ENCODE assay signal across 23 mouse cellular contexts in the genomic region with DNA sequence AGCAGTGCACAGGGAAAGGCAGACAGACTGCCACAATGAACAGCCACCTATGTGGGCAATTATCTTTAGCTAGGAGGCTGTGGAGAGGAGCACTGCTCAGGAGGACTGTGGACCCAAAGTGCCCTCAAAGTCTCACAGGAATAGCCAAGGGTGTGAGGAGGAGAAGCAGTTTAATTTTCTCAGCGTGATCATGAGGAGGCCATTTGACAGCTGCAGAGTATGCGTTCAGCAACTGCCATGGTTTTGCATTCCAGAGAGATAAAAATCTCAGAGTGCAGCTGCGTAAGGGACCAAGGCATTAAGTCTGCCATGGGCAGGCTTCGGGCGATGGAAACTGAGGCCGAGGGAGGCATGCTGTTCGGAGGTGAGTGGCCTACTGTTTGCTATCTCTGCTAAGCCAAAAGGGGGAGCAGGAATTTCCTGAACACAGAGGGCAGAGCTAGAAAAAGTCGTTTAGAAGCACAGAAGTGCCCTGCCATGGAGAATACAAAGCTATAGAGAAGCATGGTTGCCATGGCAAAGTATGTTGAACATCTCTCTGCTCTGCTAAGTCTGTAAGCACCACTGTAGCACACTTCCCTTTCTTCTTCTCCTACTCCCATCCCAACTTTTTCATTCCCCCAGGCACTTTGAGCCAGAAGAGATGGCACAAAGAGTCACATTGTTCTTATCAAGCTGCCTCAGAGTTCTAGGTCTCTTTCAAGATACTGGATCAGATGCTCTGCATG.
DNase-seq lines count a peak whose midpoint lies in the region; ATAC-seq and TF ChIP-seq lines count a peak whose summit lies in the region.
"Had no signal": no experiment of that assay in that cellular context is flagged by ENCODE, and none has a peak within 500 bp of the region (broad histone marks: within the 10 kb centered on the region; RNA-seq: fewer than 3 reads in every experiment).

No protein-coding gene starts in this region.

- DNase-seq in forebrain, embryonic 14.5 days (ENCODE audit: low spot score): peak; percentile 5
- DNase-seq in hindbrain, embryonic 11.5 days (ENCODE audit: low spot score): no peak
- DNase-seq in midbrain, postnatal 0 days (ENCODE audit: low spot score): peak; percentile 56
- no peak for DNase-seq in midbrain, embryonic 11.5 days (ENCODE audit: low spot score, missing footprints)
- peak; percentile 8 for DNase-seq in brain, embryonic 18.5 days (ENCODE audit: low read depth, low spot score)
- DNase-seq: adrenal gland, postnatal 14 days; cerebellum, adult 2 months; cerebellum, postnatal 14 days; gastrocnemius, postnatal 10 days; heart, postnatal 36 days; kidney, postnatal 14 days; layer of hippocampus, adult 9-11 months; liver, embryonic 13.5 days; lung, adult 18-20 months; lung, postnatal 4 days had no signal

- WGBS in forebrain, embryonic 14.5 days: 74% methylated on average over 8 of the region's 8 CpGs
- WGBS in forebrain, embryonic 16.5 days: 68% methylated on average over 8 of the region's 8 CpGs
- 57% methylated on average over 8 of the region's 8 CpGs for WGBS in hindbrain, embryonic 16.5 days
- 67% methylated on average over 8 of the region's 8 CpGs for WGBS in hindbrain, embryonic 11.5 days
- WGBS in midbrain, postnatal 0 days: 43% methylated on average over 8 of the region's 8 CpGs
- WGBS in midbrain, embryonic 11.5 days: 73% methylated on average over 8 of the region's 8 CpGs

- H3K4me3 ChIP-seq in forebrain, embryonic 14.5 days (ENCODE audit: low read depth, low read length): no peak overlapping the region
- H3K4me3 ChIP-seq in forebrain, embryonic 16.5 days (replicated peaks; ENCODE audit: low read length): no peak overlapping the region
- H3K4me3 ChIP-seq in hindbrain, embryonic 16.5 days (ENCODE audit: low read length): no peak overlapping the region
- no peak overlapping the region for H3K4me3 ChIP-seq in hindbrain, embryonic 11.5 days (ENCODE audit: low read depth, low read length)
- no peak overlapping the region for H3K4me3 ChIP-seq in midbrain, postnatal 0 days (ENCODE audit: low read depth, low read length)
- H3K4me3 ChIP-seq in midbrain, embryonic 11.5 days (ENCODE audit: low read depth, low read length): no peak overlapping the region
- H3K4me3 ChIP-seq: heart, embryonic 15.5 days; limb, embryonic 10.5 days; limb, embryonic 15.5 days; liver, embryonic 13.5 days had no signal

- TF ChIP-seq CTCF in midbrain, postnatal 0 days (IDR thresholded peaks at IDR 0.05): peak; percentile 27

- H3K9me3 ChIP-seq in forebrain, embryonic 14.5 days (replicated peaks; ENCODE audit: control insufficient read depth, low read length): no peaks in the 10 kb centered on the region
- no peaks in the 10 kb centered on the region for H3K9me3 ChIP-seq in forebrain, embryonic 16.5 days (ENCODE audit: control insufficient read depth, low read length)
- H3K9me3 ChIP-seq in hindbrain, embryonic 16.5 days (ENCODE audit: control insufficient read depth, low read length): no peaks in the 10 kb centered on the region
- no peaks in the 10 kb centered on the region for H3K9me3 ChIP-seq in hindbrain, embryonic 11.5 days (ENCODE audit: control insufficient read depth, low read length)
- no peaks in the 10 kb centered on the region for H3K9me3 ChIP-seq in midbrain, postnatal 0 days (ENCODE audit: low read length)
- no peaks in the 10 kb centered on the region for H3K9me3 ChIP-seq in midbrain, embryonic 11.5 days (ENCODE audit: control insufficient read depth, low read length)
- H3K9me3 ChIP-seq: heart, embryonic 15.5 days; limb, embryonic 10.5 days; limb, embryonic 15.5 days; liver, embryonic 13.5 days had no signal

- H3K27me3 ChIP-seq in forebrain, embryonic 14.5 days (replicated peaks; ENCODE audit: control insufficient read depth, insufficient read depth, low read length): no peaks in the 10 kb centered on the region
- H3K27me3 ChIP-seq in forebrain, embryonic 16.5 days (replicated peaks; ENCODE audit: control insufficient read depth, insufficient read depth, low read length): no peaks in the 10 kb centered on the region
- H3K27me3 ChIP-seq in hindbrain, embryonic 16.5 days (replicated peaks; ENCODE audit: control insufficient read depth, insufficient read depth, low read length): no peaks in the 10 kb centered on the region
- H3K27me3 ChIP-seq in hindbrain, embryonic 11.5 days (ENCODE audit: control insufficient read depth, insufficient read depth, low read length): no peaks in the 10 kb centered on the region
- H3K27me3 ChIP-seq in midbrain, postnatal 0 days (ENCODE audit: insufficient read depth, low read length): no peaks in the 10 kb centered on the region
- no peaks in the 10 kb centered on the region for H3K27me3 ChIP-seq in midbrain, embryonic 11.5 days (ENCODE audit: control insufficient read depth, insufficient read depth, low read length)
- H3K27me3 ChIP-seq: heart, embryonic 15.5 days; limb, embryonic 15.5 days; liver, embryonic 13.5 days had no signal

- H3K4me2 ChIP-seq in forebrain, embryonic 14.5 days (ENCODE audit: low read length): no peak overlapping the region
- no peak overlapping the region for H3K4me2 ChIP-seq in forebrain, embryonic 16.5 days (ENCODE audit: low read length)
- H3K4me2 ChIP-seq in hindbrain, embryonic 16.5 days (ENCODE audit: low read length): no peak overlapping the region
- no peak overlapping the region for H3K4me2 ChIP-seq in hindbrain, embryonic 11.5 days (replicated peaks; ENCODE audit: low read depth, low read length)
- no peak overlapping the region for H3K4me2 ChIP-seq in midbrain, postnatal 0 days (ENCODE audit: low read depth, low read length, poor library complexity, severe bottlenecking)
- H3K4me2 ChIP-seq in midbrain, embryonic 11.5 days: no peak overlapping the region
- H3K4me2 ChIP-seq: heart, embryonic 15.5 days; limb, embryonic 15.5 days; liver, embryonic 13.5 days had no signal

- no peaks in the 10 kb centered on the region for H3K4me1 ChIP-seq in forebrain, embryonic 14.5 days (ENCODE audit: control insufficient read depth, insufficient read depth, low read length)
- no peaks in the 10 kb centered on the region for H3K4me1 ChIP-seq in forebrain, embryonic 16.5 days (replicated peaks; ENCODE audit: control insufficient read depth, insufficient read depth, low read length)
- peaks cover 5% of the 10 kb centered on the region; the same call in 1 of the 2 replicates for H3K4me1 ChIP-seq in hindbrain, embryonic 16.5 days (ENCODE audit: control insufficient read depth, insufficient read depth, low read depth, low read length)
- H3K4me1 ChIP-seq in hindbrain, embryonic 11.5 days (replicated peaks; ENCODE audit: control insufficient read depth, insufficient read depth, low read length): no peaks in the 10 kb centered on the region
- H3K4me1 ChIP-seq in midbrain, postnatal 0 days (ENCODE audit: insufficient read depth, low read length): 0 out of 2 replicates have a peak, but pooled peaks cover 7% of the 10 kb centered on the region
- no peaks in the 10 kb centered on the region; the same call in 1 of the 2 replicates for H3K4me1 ChIP-seq in midbrain, embryonic 11.5 days (ENCODE audit: control insufficient read depth, insufficient read depth, low read length)
- H3K4me1 ChIP-seq: limb, embryonic 15.5 days had no signal

- H3K9ac ChIP-seq in forebrain, embryonic 14.5 days (ENCODE audit: low read length): no peak overlapping the region
- no peak overlapping the region for H3K9ac ChIP-seq in forebrain, embryonic 16.5 days (replicated peaks; ENCODE audit: low read depth, low read length)
- H3K9ac ChIP-seq in hindbrain, embryonic 16.5 days (ENCODE audit: low read depth, low read length): no peak overlapping the region
- no peak overlapping the region for H3K9ac ChIP-seq in hindbrain, embryonic 11.5 days (ENCODE audit: low read depth, low read length)
- no peak overlapping the region for H3K9ac ChIP-seq in midbrain, postnatal 0 days (replicated peaks; ENCODE audit: low read length, poor library complexity, severe bottlenecking)
- no peak overlapping the region for H3K9ac ChIP-seq in midbrain, embryonic 11.5 days (ENCODE audit: low read length)
- H3K9ac ChIP-seq: heart, embryonic 15.5 days; limb, embryonic 15.5 days; liver, embryonic 13.5 days had no signal

- no peaks in the 10 kb centered on the region for H3K36me3 ChIP-seq in forebrain, embryonic 14.5 days (ENCODE audit: control insufficient read depth, insufficient read depth, low read length)
- no peaks in the 10 kb centered on the region for H3K36me3 ChIP-seq in forebrain, embryonic 16.5 days (ENCODE audit: control insufficient read depth, insufficient read depth)
- H3K36me3 ChIP-seq in hindbrain, embryonic 16.5 days (ENCODE audit: control insufficient read depth, insufficient read depth, low read length): no peaks in the 10 kb centered on the region
- H3K36me3 ChIP-seq in hindbrain, embryonic 11.5 days (ENCODE audit: control insufficient read depth, insufficient read depth, low read length): no peaks in the 10 kb centered on the region
- no peaks in the 10 kb centered on the region for H3K36me3 ChIP-seq in midbrain, postnatal 0 days (ENCODE audit: insufficient read depth, low read length)
- no peaks in the 10 kb centered on the region for H3K36me3 ChIP-seq in midbrain, embryonic 11.5 days (ENCODE audit: control insufficient read depth, insufficient read depth, low read length)
- H3K36me3 ChIP-seq: heart, embryonic 15.5 days; limb, embryonic 10.5 days; limb, embryonic 15.5 days; liver, embryonic 13.5 days had no signal

- no peak for ATAC-seq in forebrain, embryonic 14.5 days
- ATAC-seq in forebrain, embryonic 16.5 days: no peak
- peak; percentile 61; the same call in 1 of the 2 replicates for ATAC-seq in hindbrain, embryonic 16.5 days
- ATAC-seq in hindbrain, embryonic 11.5 days (ENCODE audit: low FRiP score): no peak
- no peak; the same call in 1 of the 2 replicates for ATAC-seq in midbrain, postnatal 0 days (ENCODE audit: low FRiP score)
- no peak for ATAC-seq in midbrain, embryonic 11.5 days (ENCODE audit: low FRiP score)
- no peak for ATAC-seq in CD4-positive, CD25-positive, alpha-beta regulatory T cell, adult 4 months
- ATAC-seq: intestine, postnatal 0 days; lung, postnatal 0 days had no signal

- H3K27ac ChIP-seq in forebrain, embryonic 14.5 days (ENCODE audit: low read depth, low read length): no peak overlapping the region
- no peak overlapping the region for H3K27ac ChIP-seq in forebrain, embryonic 16.5 days (ENCODE audit: low read length)
- no peak overlapping the region for H3K27ac ChIP-seq in hindbrain, embryonic 16.5 days (ENCODE audit: low read depth, low read length)
- H3K27ac ChIP-seq in hindbrain, embryonic 11.5 days (ENCODE audit: low read depth, low read length): no peak overlapping the region
- no peak overlapping the region for H3K27ac ChIP-seq in midbrain, postnatal 0 days (ENCODE audit: low read depth, low read length)
- no peak overlapping the region for H3K27ac ChIP-seq in midbrain, embryonic 11.5 days (ENCODE audit: low read depth, low read length)
- H3K27ac ChIP-seq: heart, embryonic 15.5 days; limb, embryonic 10.5 days; limb, embryonic 15.5 days; liver, embryonic 13.5 days had no signal

Comparison
In these comparisons a context has a peak if more than half of its experiments do, and no peak if none do; other contexts are left out.
1. DNase-seq: peak in forebrain, embryonic 14.5 days (single experiment), midbrain, postnatal 0 days (single experiment) and brain, embryonic 18.5 days (single experiment); none in hindbrain, embryonic 11.5 days (single experiment) and midbrain, embryonic 11.5 days (single experiment).